Comparison of ENCODE assay signal across 13 mouse cellular contexts in the genomic region with DNA sequence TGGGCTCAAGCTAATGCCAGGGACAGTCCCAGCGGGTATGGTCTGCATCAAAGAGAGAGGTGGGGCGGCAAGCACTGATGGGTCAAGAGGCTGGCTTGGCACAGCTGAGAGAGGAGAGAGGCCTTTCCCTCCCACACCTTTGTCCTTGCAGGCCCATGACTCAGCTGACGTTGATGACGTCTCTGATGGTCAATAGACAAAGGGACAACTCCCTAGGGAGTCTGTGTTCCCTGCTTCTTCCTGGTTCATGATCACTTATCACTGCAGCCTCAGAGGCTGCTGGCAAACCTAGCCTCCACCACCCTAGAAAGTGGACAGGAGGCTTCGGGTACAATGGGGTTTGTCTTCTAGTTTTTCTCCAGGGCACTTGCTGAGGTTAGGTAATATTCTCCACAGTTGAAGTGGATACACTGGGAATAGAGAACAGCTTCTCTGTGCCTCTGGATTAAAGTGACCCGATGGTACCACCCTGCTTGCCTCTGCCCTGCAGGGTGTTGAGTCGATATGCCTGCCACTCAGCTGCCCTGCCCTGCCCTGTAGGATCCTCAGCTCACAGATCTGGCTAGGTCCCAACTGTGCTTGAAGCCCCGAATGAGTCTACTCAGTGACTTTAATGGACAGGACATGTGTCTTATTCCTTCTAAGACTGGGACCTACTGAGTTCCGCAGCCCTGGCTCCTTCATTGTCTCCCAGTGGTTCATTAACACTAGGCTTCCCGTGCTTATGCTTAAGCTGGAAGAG. TPM values are rescaled to one million over a fixed set of nuclear protein-coding genes. Genes with fewer than 3 reads are reported as not detected.
A peak's percentile ranks its signal among the peaks of the same experiment; 100 is the strongest.
DNase-seq lines count a peak whose midpoint lies in the region; TF ChIP-seq lines count a peak whose summit lies in the region.
"Had no signal": no experiment of that assay in that cellular context is flagged by ENCODE, and none has a peak within 500 bp of the region (broad histone marks: within the 10 kb centered on the region; RNA-seq: fewer than 3 reads in every experiment).

No protein-coding gene starts in this region.

- TF ChIP-seq CTCF in kidney, adult 2 months (conservative IDR thresholded peaks at IDR 0.05; ENCODE audit: insufficient read depth, insufficient read length, low read depth, low read length), result no peak

- H3K36me3 ChIP-seq in kidney, adult 2 months (ENCODE audit: control insufficient read depth, insufficient read depth, low read length), result no peaks in the 10 kb centered on the region
- H3K36me3 ChIP-seq: hindbrain, embryonic 13.5 days had no signal

- H3K27ac ChIP-seq in kidney, adult 2 months (ENCODE audit: insufficient read depth, low read depth, low read length), result peak overlapping the region; percentile 10; the same call in 1 of the 2 replicates
- H3K27ac ChIP-seq: hindbrain, embryonic 13.5 days had no signal

- intact Hi-C loops in heart, postnatal 25 days (cut with DNase I), result no loop called here

- no peak for TF ChIP-seq POLR2A in kidney, adult 2 months (IDR thresholded peaks at IDR 0.05; ENCODE audit: low read depth, low read length)

- peak; percentile 80 for DNase-seq in kidney, adult 2 months
- DNase-seq in kidney, postnatal 4 days, result no peak
- DNase-seq in 3T3-L1 (ENCODE audit: low read depth, low spot score), result peak; percentile 67
- peak; percentile 57 for DNase-seq in Muller cell, postnatal 12 days (ENCODE audit: inconsistent ontology term)
- peak; percentile 44 for DNase-seq in heart, postnatal 25 days (ENCODE audit: low spot score)
- DNase-seq in gastrocnemius, postnatal 4 days (ENCODE audit: low spot score in 2 of 2), result no peak
- DNase-seq in frontal cortex, postnatal 36 days (ENCODE audit: low spot score in 2 of 2), result no peak
- DNase-seq in thymus, postnatal 14 days, result no peak
- DNase-seq: right cerebral cortex, postnatal 4 days; thymus, adult 2 months had no signal

- no peaks in the 10 kb centered on the region for H3K27me3 ChIP-seq in kidney, adult 2 months (replicated peaks; ENCODE audit: control insufficient read depth, insufficient read depth, low read length)
- H3K27me3 ChIP-seq: hindbrain, embryonic 13.5 days had no signal

- WGBS in kidney, adult 2 months, result 67% methylated on average over 10 of the region's 10 CpGs

- H3K4me3 ChIP-seq in kidney, adult 2 months (ENCODE audit: insufficient read depth, low read depth, low read length), result no peak overlapping the region
- H3K4me3 ChIP-seq: erythroblast, embryonic 14.5 days; hindbrain, embryonic 13.5 days had no signal

- no peaks in the 10 kb centered on the region for H3K4me1 ChIP-seq in kidney, adult 2 months (ENCODE audit: control insufficient read depth, insufficient read depth, low read length)

RNA-seq across cellular contexts. Expression of gene Sh2d6, which starts 7.1 kb away (rescaled TPM):
- polyA plus RNA-seq in kidney, adult 2 months (2012; rRNA removed), result 0.09 and 0.12 TPM in 2 replicates
- not detected for total RNA-seq in heart, postnatal 25 days (2021)
- under 1 TPM; 0.20 to 0.26 TPM for total RNA-seq in gastrocnemius, postnatal 4 days (2021)
- total RNA-seq: common myeloid progenitor, adult 5-6 weeks had no signal
- polyA plus RNA-seq: erythroblast, embryonic 14.5 days had no signal

RNA-seq across cellular contexts. Expression of gene Capg, which starts 15.6 kb away (rescaled TPM):
- polyA plus RNA-seq in kidney, adult 2 months (2012; rRNA removed), result 64.3 and 70.9 TPM in 2 replicates
- 1 to 10 TPM; 6.5 to 8.7 TPM for total RNA-seq in heart, postnatal 25 days (2021)
- total RNA-seq in gastrocnemius, postnatal 4 days (2021), result 10 to 100 TPM; 15.8 to 16.6 TPM

Comparison
In these comparisons a context has a peak if more than half of its experiments do, and no peak if none do; other contexts are left out.
1. DNase-seq: peak in kidney, adult 2 months (single experiment), 3T3-L1 (single experiment), Muller cell, postnatal 12 days (single experiment) and heart, postnatal 25 days (single experiment); none in kidney, postnatal 4 days (0 of 2), gastrocnemius, postnatal 4 days (0 of 2), frontal cortex, postnatal 36 days (0 of 2) and thymus, postnatal 14 days (single experiment).